Mouse (Mus musculus) neural tube, embryonic 10.5 days (tissue): Measurements from ENCODE around the gene Dync1i2.

Source experiments
- DNase-seq: peaks from one replicate; pipeline ENCODE4 v3.0.0-alpha.2; 2017; ENCODE audit warnings: low spot score; ENCODE audit errors: extremely low spot score

Dync1i2 gene

GRCm38 (mm10) chr2:71203819-71204432 is 7.6 kb upstream of the Dync1i2 start:
- no peak for DNase-seq

GRCm38 (mm10) chr2:71209041-71209755 is 2.3 kb upstream of the Dync1i2 start:
- DNase-seq, result no peak

- DNase-seq, result no peak
Observed at GRCm38 (mm10) chr2:71211096-71211495, 410 bp upstream of the Dync1i2 start.

GRCm38 (mm10) chr2:71212360-71212726 is 837 bp downstream of the Dync1i2 start:
- DNase-seq, result no peak

- DNase-seq, result no peak
Observed at GRCm38 (mm10) chr2:71221020-71221419, 9.5 kb downstream of the Dync1i2 start.

GRCm38 (mm10) chr2:71227398-71227797 is 15.9 kb downstream of the Dync1i2 start:
- DNase-seq, result no peak

- no peak for DNase-seq
Observed at GRCm38 (mm10) chr2:71229603-71230002, 18.1 kb downstream of the Dync1i2 start.

- DNase-seq, result no peak
Observed at GRCm38 (mm10) chr2:71231951-71232350, 20.4 kb downstream of the Dync1i2 start.

- no peak for DNase-seq
Observed at GRCm38 (mm10) chr2:71232976-71233375, 21.5 kb downstream of the Dync1i2 start.

- DNase-seq, result no peak
Observed at GRCm38 (mm10) chr2:71235420-71235819, 23.9 kb downstream of the Dync1i2 start.

GRCm38 (mm10) chr2:71236009-71236408 is 24.5 kb downstream of the Dync1i2 start:
- DNase-seq, result no peak

- no peak for DNase-seq
Observed at GRCm38 (mm10) chr2:71241505-71241904, 30.0 kb downstream of the Dync1i2 start.

GRCm38 (mm10) chr2:71242180-71242579 is 30.7 kb downstream of the Dync1i2 start:
- no peak for DNase-seq

- DNase-seq, result no peak
Observed at GRCm38 (mm10) chr2:71243058-71243672, 31.7 kb downstream of the Dync1i2 start.

- DNase-seq, result no peak
Observed at GRCm38 (mm10) chr2:71244807-71245206, 33.3 kb downstream of the Dync1i2 start.

- DNase-seq, result no peak
Observed at GRCm38 (mm10) chr2:71245416-71245815, 33.9 kb downstream of the Dync1i2 start.

- no peak for DNase-seq
Observed at GRCm38 (mm10) chr2:71246096-71246495, 34.6 kb downstream of the Dync1i2 start.

- DNase-seq, result no peak
Observed at GRCm38 (mm10) chr2:71248071-71248470, 36.6 kb downstream of the Dync1i2 start.

GRCm38 (mm10) chr2:71250841-71251240 is 39.3 kb downstream of the Dync1i2 start:
- DNase-seq, result no peak

- DNase-seq, result no peak
Observed at GRCm38 (mm10) chr2:71254836-71255235, 43.3 kb downstream of the Dync1i2 start.

GRCm38 (mm10) chr2:71256581-71256980 is 45.1 kb downstream of the Dync1i2 start:
- DNase-seq, result no peak

- DNase-seq, result no peak
Observed at GRCm38 (mm10) chr2:71264585-71264984, 53.1 kb downstream of the Dync1i2 start.

- DNase-seq, result no peak
Observed at GRCm38 (mm10) chr2:71268691-71269090, 57.2 kb downstream of the Dync1i2 start.
